Mouse (Mus musculus) heart, embryonic 15.5 days (tissue): Measurements from ENCODE around the gene Prim1. TPM values are rescaled to one million over a fixed set of nuclear protein-coding genes. Genes with fewer than 3 reads are reported as not detected.
A peak's percentile ranks its signal among the peaks of the same experiment; 100 is the strongest.

Source experiments
- ATAC-seq: fragments of 200-750 bp; cut with Nextera tagmentation; replicated peaks from 2 replicates; pipeline ENCODE4 v1.8.0; 2017; ENCODE audit warnings: low read depth, moderate TSS enrichment; ENCODE audit not compliant: insufficient number of reproducible peaks, insufficient read depth, low FRiP score
- H3K27ac ChIP-seq: fragments of 300-500 bp; sonication (generic); 2 replicates; pipeline ENCODE4 v1.5.1; 2015; ENCODE audit warnings: mild to moderate bottlenecking, inconsistent platforms
- H3K27me3 ChIP-seq: fragments of 300-500 bp; sonication (generic); 2 replicates; pipeline ENCODE4 v1.6.1; 2015; ENCODE audit warnings: inconsistent platforms
- H3K36me3 ChIP-seq: fragments of 300-500 bp; sonication (generic); 2 replicates; pipeline ENCODE4 v1.6.1; 2015; ENCODE audit warnings: mild to moderate bottlenecking, inconsistent platforms
- H3K4me1 ChIP-seq: fragments of 300-500 bp; sonication (generic); replicated peaks from 2 replicates; pipeline ENCODE4 v1.6.1; 2015; ENCODE audit warnings: inconsistent platforms
- H3K4me2 ChIP-seq: fragments of 300-500 bp; sonication (generic); 2 replicates; pipeline ENCODE4 v1.6.1; 2015; ENCODE audit warnings: inconsistent platforms, mild to moderate bottlenecking, moderate library complexity
- H3K4me3 ChIP-seq: fragments of 300-500 bp; sonication (generic); 2 replicates; pipeline ENCODE4 v1.5.1; 2015; ENCODE audit warnings: mild to moderate bottlenecking, inconsistent platforms
- H3K9ac ChIP-seq: fragments of 300-500 bp; sonication (generic); 2 replicates; pipeline ENCODE4 v1.6.1; 2015; ENCODE audit warnings: mild to moderate bottlenecking, inconsistent platforms
- H3K9me3 ChIP-seq: fragments of 300-500 bp; sonication (generic); replicated peaks from 2 replicates; pipeline ENCODE4 v1.6.1; 2016; ENCODE audit warnings: inconsistent platforms
- WGBS: fragments of 180-500 bp; shearing (Covaris S2); methylation state at CpG from one replicate; pipeline ENCODE4 v1.1.7; 2015; ENCODE audit warnings: mixed read lengths; 5-methylcytosine and 5-hydroxymethylcytosine counted together
- polyA plus RNA-seq: library from polyadenylated mRNA; unstranded; fragments of >200 nt; fragmentation: Nextera tagmentation; extraction: Ambion mirVana; gene quantifications from 2 replicates; pipeline ENCODE4 v1.2.1, GENCODE M21; 2015

The Prim1 gene
- polyA plus RNA-seq: 41.5 and 50.3 TPM in 2 replicates

DNA sequence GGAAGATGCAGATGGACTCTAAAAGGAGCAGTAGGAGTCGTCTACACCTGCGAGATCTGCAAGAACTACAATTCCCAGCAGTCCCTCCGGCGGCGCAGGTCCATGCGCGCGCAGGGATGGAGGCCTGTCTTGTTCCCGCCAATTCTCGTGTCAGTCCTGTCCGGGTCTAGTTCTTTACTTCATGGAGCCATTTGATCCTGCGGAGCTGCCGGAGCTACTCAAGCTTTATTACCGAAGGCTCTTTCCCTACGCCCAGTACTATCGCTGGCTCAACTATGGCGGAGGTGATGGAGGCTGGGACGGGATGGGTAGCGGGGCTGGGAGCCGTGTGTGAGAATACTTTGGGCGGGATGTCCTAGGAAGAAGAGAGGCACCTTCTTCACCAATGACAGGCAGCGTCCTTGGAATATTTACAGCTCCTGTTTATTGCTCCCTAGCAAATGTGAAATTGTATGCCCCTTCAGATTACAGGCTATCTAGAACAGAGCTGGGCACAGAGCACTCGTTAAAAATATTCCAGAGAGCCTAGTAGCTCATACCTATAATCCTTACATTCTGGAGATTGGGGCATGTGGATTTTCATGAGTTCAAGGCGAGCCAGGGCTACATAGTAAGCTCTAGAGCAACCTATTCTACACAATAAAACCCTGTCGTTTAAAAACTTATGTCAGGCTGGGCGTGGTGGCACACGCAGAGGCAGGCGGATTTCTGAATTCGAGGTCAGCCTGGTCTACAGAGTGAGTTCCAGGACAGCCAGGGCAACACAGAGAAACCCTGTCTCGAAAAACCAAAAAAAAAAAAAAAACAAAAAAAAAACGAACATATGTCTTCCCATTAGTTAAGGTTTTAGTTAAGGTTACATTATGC lies at the start of gene Prim1:
Gene Prim1 (plus strand): TSS at position 101 of the 867 bp plus-strand sequence.
- Histone ChIP-seq H3K36me3 (peaks cover 16% of the 10 kb centered on the region), H3K4me1 (peaks cover 3% of the 10 kb centered on the region), H3K9ac (peak within 1 kb of the TSS; percentile 61), H3K27me3 (no peaks in the 10 kb centered on the region), H3K4me3 (peak within 1 kb of the TSS; percentile 66), H3K4me2 (peak within 1 kb of the TSS; percentile 73), H3K9me3 (no peaks in the 10 kb centered on the region), H3K27ac (peak within 1 kb of the TSS; percentile 62)
- WGBS: 6% methylated on average over 31 of the region's 31 CpGs
- ATAC-seq: peak; percentile 76

DNA sequence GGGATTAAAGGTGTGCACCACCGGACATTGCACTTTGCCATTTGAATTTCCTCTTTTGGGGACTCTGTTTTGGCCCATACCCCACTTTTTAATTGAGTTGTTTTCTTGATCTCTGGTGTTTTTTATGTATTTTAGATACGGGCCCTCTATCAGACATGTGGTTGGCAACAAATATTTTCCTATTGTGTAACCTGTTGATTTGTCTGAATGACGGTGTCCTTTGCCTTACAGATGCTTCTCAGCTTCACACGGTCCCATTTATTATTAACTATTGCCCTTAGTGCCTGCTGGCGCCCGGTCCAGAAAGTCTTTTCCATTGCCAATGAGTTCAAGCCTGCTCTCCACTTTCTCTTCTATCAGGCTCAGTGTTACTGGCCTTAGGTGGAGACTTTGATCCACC lies 48.5 kb upstream of the Prim1 start:
- Histone ChIP-seq H3K9ac (no peak overlapping the region), H3K27me3 (no peaks in the 10 kb centered on the region), H3K4me2 (no peak overlapping the region), H3K27ac (no peak overlapping the region), H3K4me3 (no peak overlapping the region), H3K36me3 (no peaks in the 10 kb centered on the region), H3K9me3 (no peaks in the 10 kb centered on the region), H3K4me1 (0 out of 2 replicates have a peak, but pooled peaks cover 5% of the 10 kb centered on the region)
- WGBS: 81% methylated on average over 6 of the region's 6 CpGs
- no peak for ATAC-seq

DNA sequence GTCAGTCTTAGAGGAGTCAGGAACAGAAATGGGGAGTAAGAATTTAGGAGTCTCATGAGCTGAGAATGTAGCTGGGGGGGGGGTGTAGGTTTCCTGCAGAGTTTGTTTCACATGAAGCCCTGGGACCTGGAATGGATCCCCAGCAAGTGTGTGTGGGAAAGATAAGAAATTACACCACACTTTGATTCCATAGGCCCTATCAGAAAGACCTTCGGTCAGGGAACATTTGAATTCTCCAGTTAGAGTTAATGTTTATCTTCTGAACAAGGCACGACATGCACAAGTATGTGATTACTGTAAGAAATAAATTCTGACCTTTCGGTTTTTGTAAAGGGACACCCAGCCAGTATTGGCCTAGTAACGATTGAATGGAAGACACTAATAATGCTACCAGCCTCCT lies 45.1 kb upstream of the Prim1 start:
- no peak overlapping the region for H3K4me2 ChIP-seq
- H3K9ac ChIP-seq: no peak overlapping the region
- 43% methylated on average over 4 of the region's 4 CpGs for WGBS
- no peaks in the 10 kb centered on the region for H3K27me3 ChIP-seq
- no peak for ATAC-seq
- H3K4me3 ChIP-seq: no peak overlapping the region
- H3K4me1 ChIP-seq: 0 out of 2 replicates have a peak, but pooled peaks cover 1% of the 10 kb centered on the region
- no peaks in the 10 kb centered on the region for H3K36me3 ChIP-seq
- H3K27ac ChIP-seq: no peak overlapping the region
- no peaks in the 10 kb centered on the region for H3K9me3 ChIP-seq

DNA sequence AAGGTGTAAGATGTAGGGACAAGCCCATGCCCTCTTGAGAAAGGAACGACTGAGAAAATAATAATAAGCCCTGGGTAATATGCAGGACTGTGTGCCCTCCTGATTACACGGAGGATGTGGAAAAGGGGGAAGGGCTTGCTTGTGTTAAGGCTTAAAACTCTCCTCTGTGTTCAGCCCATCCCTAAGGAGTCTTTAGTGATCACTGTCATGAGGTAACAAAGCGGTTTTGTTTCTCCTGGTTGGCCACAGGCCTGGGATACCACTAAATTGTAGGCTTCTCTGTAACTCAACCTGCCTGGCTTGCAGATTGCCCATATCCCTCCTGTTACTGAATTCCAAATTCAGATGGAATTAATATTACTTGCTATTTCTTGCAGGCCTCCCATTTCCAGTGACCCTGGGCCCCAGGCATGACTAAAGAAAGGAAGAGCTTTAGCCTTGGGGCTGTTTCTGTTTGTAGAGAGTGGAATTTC lies 44.6 kb upstream of the Prim1 start:
- no peak overlapping the region for H3K4me3 ChIP-seq
- no peak for ATAC-seq
- no peaks in the 10 kb centered on the region for H3K36me3 ChIP-seq
- H3K27me3 ChIP-seq: no peaks in the 10 kb centered on the region
- WGBS: 56% methylated on average over 3 of the region's 3 CpGs
- no peaks in the 10 kb centered on the region for H3K4me1 ChIP-seq
- no peak overlapping the region for H3K4me2 ChIP-seq
- H3K9ac ChIP-seq: no peak overlapping the region
- H3K9me3 ChIP-seq: no peaks in the 10 kb centered on the region
- H3K27ac ChIP-seq: no peak overlapping the region

DNA sequence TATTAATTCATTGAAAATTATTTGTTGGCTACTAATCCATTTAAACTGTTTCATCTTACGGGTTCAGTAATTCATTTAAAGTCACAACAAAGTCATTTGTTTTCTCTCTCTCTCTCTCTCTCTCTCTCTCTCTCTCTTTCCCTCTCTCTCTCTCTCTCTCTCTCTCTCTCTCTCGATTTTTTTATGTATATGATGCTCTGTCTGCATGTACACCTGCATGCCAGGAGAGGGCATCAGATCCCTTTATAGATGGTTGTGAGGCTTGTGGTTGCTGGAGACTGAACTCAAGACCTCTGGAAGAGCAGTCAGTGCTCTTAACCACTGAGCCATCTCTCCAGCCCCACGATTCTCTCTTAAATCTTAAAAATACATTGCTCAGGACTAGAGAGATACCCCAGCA lies 43.8 kb upstream of the Prim1 start:
- no peak for ATAC-seq
- H3K4me1 ChIP-seq: no peaks in the 10 kb centered on the region
- H3K27ac ChIP-seq: no peak overlapping the region
- 67% methylated on average over 3 of the region's 3 CpGs for WGBS
- H3K27me3 ChIP-seq: no peaks in the 10 kb centered on the region
- no peak overlapping the region for H3K9ac ChIP-seq
- no peaks in the 10 kb centered on the region for H3K36me3 ChIP-seq
- H3K4me3 ChIP-seq: no peak overlapping the region
- H3K9me3 ChIP-seq: no peaks in the 10 kb centered on the region
- no peak overlapping the region for H3K4me2 ChIP-seq

DNA sequence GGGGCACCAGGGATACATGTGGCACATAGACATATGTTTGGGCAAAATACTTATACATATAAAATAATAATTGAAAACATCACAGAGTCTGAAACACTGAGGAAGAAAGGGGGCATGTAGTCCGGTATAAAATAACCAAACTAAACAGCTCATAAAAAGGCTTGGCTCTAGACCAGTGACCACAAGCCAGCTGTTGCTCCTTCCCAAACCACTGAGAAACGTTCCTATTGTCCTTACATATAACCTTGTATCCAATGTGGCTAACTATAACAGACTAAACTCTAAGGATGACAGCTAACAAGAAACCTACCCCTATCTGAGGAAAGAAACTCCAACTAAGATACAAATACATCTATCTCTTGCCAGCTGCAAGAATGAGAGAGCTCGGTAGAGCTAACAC lies 40.9 kb upstream of the Prim1 start:
- 70% methylated on average over 3 of the region's 3 CpGs for WGBS
- Histone ChIP-seq H3K27ac (no peak overlapping the region), H3K4me3 (no peak overlapping the region), H3K36me3 (no peaks in the 10 kb centered on the region), H3K4me2 (no peak overlapping the region), H3K4me1 (no peaks in the 10 kb centered on the region), H3K9ac (no peak overlapping the region), H3K9me3 (no peaks in the 10 kb centered on the region), H3K27me3 (no peaks in the 10 kb centered on the region)
- ATAC-seq: no peak

DNA sequence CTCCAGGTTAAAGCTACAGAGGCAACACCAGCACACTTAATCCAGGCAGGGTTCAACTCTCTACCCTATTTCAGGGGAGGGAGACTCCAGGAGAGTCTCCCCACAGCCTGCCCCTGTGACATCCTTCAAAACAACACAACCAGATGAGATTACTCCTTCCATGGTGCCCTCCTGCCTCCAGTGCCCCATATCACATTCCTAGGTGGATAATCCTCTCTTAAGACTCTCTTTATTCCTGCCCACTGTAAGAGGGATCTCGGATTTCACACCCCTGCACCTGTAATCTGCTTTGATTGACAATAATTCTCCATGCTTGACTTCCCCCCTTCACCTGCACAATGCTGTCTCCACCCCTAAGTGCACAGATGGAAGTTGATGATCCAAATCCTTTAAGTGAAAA lies 39.5 kb upstream of the Prim1 start:
- no peak overlapping the region for H3K4me3 ChIP-seq
- no peaks in the 10 kb centered on the region for H3K36me3 ChIP-seq
- ATAC-seq: no peak
- H3K9me3 ChIP-seq: no peaks in the 10 kb centered on the region
- WGBS: 21% methylated on average over 1 of the region's 1 CpGs
- no peak overlapping the region for H3K27ac ChIP-seq
- no peak overlapping the region for H3K9ac ChIP-seq
- no peaks in the 10 kb centered on the region for H3K4me1 ChIP-seq
- H3K27me3 ChIP-seq: no peaks in the 10 kb centered on the region
- H3K4me2 ChIP-seq: no peak overlapping the region

DNA sequence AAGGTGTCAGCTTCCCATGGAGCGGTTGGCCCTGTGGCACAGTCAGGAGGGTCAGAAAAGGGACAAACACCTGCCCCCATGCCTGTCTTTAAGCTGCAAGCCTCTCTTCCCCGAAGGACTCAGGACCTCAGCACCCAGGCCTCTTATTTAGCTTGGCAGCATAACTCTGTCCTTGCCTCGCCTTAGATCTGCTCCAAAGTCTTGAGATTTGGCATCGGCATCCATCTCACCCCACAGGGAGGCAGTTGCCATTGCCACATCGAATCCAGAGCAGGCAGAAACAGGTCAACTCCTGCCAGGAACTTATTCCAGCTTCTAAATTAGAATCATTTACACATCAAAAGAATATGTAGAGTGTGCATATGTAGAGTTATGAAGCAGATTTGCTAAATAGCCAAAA lies 30.3 kb upstream of the Prim1 start:
- WGBS: 71% methylated on average over 5 of the region's 5 CpGs
- H3K9ac ChIP-seq: no peak overlapping the region
- ATAC-seq: no peak
- no peaks in the 10 kb centered on the region for H3K9me3 ChIP-seq
- H3K36me3 ChIP-seq: no peaks in the 10 kb centered on the region
- H3K4me1 ChIP-seq: no peaks in the 10 kb centered on the region
- H3K27me3 ChIP-seq: no peaks in the 10 kb centered on the region
- no peak overlapping the region for H3K4me3 ChIP-seq
- no peak overlapping the region for H3K4me2 ChIP-seq
- no peak overlapping the region for H3K27ac ChIP-seq

DNA sequence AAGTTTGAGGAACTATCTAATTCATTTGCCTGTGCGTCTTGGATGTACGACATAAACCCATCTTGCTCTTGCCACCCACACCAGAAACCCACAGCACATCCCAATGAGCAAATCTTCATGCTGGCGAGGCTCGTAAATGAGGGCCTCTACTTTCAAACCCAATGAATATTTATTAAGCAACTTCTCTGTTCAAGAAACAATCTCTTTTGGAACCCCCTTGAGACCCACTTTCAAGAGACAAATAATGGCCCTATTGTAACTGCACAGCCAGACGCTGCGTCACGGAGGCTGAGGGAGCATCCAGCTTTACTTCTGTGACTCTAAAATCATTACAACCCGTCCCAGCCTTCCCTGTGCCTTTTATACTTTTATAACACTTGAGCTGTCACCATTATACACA lies 29.4 kb upstream of the Prim1 start:
- H3K9ac ChIP-seq: no peak overlapping the region
- ATAC-seq: no peak
- H3K36me3 ChIP-seq: no peaks in the 10 kb centered on the region
- H3K27me3 ChIP-seq: no peaks in the 10 kb centered on the region
- H3K4me1 ChIP-seq: no peaks in the 10 kb centered on the region
- no peaks in the 10 kb centered on the region for H3K9me3 ChIP-seq
- H3K27ac ChIP-seq: no peak overlapping the region
- H3K4me3 ChIP-seq: no peak overlapping the region
- 72% methylated on average over 8 of the region's 8 CpGs for WGBS
- H3K4me2 ChIP-seq: no peak overlapping the region

DNA sequence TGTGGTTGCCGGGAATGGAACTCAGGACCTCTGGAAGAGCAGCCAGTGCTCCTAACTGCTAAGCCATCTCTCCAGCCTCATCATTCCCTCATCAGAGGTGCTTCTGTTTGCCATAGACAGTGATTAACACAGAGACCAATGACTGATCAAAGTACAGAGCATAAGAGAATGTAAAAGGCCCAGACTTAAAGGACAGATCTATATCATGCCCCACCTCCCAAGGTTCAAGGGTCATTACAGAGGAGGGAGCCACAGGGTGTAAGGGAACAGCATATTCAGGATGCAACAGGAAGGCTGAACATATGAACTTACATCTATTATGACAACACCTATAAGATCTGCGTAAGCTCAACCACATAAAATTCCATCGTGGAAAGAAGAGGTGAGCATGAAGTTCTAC lies 18.3 kb upstream of the Prim1 start:
- Histone ChIP-seq H3K27me3 (no peaks in the 10 kb centered on the region), H3K4me3 (no peak overlapping the region), H3K27ac (no peak overlapping the region), H3K9ac (no peak overlapping the region), H3K4me2 (no peak overlapping the region), H3K36me3 (no peaks in the 10 kb centered on the region), H3K9me3 (no peaks in the 10 kb centered on the region), H3K4me1 (no peaks in the 10 kb centered on the region)
- WGBS: 82% methylated on average over 3 of the region's 3 CpGs
- ATAC-seq: no peak

DNA sequence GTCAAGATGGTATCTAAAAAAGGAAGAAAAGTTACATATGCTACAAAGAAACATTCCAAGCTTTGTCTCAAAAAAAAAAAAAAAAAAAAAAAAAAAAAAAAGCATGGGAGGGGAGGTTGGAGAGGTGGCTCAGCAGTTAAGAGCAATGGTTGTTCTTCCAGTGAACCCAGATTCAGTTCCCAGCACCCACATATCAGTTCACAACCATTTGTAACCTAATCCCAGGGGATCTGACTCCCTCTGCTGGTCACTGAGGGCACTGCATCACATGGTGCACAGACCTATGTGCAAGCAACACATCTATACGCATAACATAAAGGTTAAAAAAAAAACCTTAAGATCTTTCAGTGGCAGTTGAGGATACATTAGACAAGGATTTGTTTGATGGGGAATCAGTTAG lies 16.7 kb upstream of the Prim1 start:
- ATAC-seq: no peak
- Histone ChIP-seq H3K9ac (no peak overlapping the region), H3K4me3 (no peak overlapping the region), H3K4me2 (no peak overlapping the region), H3K4me1 (no peaks in the 10 kb centered on the region), H3K36me3 (no peaks in the 10 kb centered on the region), H3K27ac (no peak overlapping the region), H3K27me3 (no peaks in the 10 kb centered on the region), H3K9me3 (no peaks in the 10 kb centered on the region)
- WGBS: 98% methylated on average over 1 of the region's 1 CpGs

DNA sequence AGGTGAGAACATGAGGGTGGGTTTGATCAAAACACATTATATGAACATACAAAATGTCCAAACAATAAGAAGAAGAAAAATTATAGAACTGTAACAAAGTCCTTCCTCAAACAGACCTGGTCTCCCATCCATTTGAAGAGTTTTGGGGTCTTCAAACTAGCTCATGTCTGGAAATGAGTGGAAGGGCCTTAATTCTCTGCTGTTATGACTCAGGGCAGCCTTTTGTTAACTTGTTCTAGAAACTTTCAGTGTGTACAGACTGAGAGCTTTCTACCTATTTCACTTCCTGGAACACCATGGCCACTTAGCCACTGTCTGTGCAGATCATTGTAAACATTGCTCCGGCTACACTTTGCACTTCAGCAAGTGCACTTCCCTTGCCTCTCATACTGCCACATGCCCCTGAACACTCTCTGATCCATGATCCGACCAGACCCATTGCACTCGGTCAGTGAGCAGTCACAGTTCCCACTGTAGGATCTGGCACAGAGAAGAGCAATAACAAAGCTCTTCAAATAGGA lies 11.6 kb upstream of the Prim1 start:
- Histone ChIP-seq H3K9ac (no peak overlapping the region), H3K27ac (no peak overlapping the region), H3K36me3 (no peaks in the 10 kb centered on the region), H3K4me2 (no peak overlapping the region), H3K4me1 (no peaks in the 10 kb centered on the region), H3K9me3 (no peaks in the 10 kb centered on the region), H3K27me3 (no peaks in the 10 kb centered on the region), H3K4me3 (no peak overlapping the region)
- no peak for ATAC-seq
- WGBS: 69% methylated on average over 3 of the region's 3 CpGs
